Mouse (Mus musculus): ENCODE measurements around the gene Hnrnpul1.

GRCm38 (mm10) chr7:25786974-25787373, 32.4 kb upstream of the Hnrnpul1 start:
- TF ChIP-seq CTCF (IDR thresholded peaks at IDR 0.05; ENCODE audit: control insufficient read depth, insufficient read depth, insufficient read length), result no peak
- TF ChIP-seq USF1 (IDR thresholded peaks at IDR 0.05; ENCODE audit: low read depth), result peak; percentile 46
- no peak for TF ChIP-seq MAX (IDR thresholded peaks at IDR 0.05)

Data from C2C12 (cell line).